Mouse (Mus musculus) midbrain, embryonic 16.5 days (tissue): ENCODE measurements around the gene Arhgap10. TPM values are rescaled to one million over a fixed set of nuclear protein-coding genes. Genes with fewer than 3 reads are reported as not detected.
"Not testable (repeated sequence)": the region's sequence is repeated elsewhere in the genome, so short reads cannot be mapped to it uniquely, and the experiment has no call there.

Source experiments
- ATAC-seq: fragments of 200-750 bp; cut with Nextera tagmentation; 2 replicates; pipeline ENCODE4 v1.8.0; 2017; ENCODE audit warnings: moderate TSS enrichment
- H3K27ac ChIP-seq: fragments of 300-500 bp; sonication (generic); 2 replicates; pipeline ENCODE4 v1.5.1; 2014; ENCODE audit warnings: mild to moderate bottlenecking, low read length, mixed read lengths
- H3K27me3 ChIP-seq: fragments of 300-500 bp; sonication (generic); 2 replicates; pipeline ENCODE4 v1.6.1; 2014; ENCODE audit warnings: low read depth, low read length, mixed read lengths; ENCODE audit not compliant: control insufficient read depth, insufficient read depth
- H3K36me3 ChIP-seq: fragments of 300-500 bp; sonication (generic); 2 replicates; pipeline ENCODE4 v1.6.1; 2014; ENCODE audit warnings: mild to moderate bottlenecking, low read length, moderate library complexity, mixed read lengths; ENCODE audit not compliant: control insufficient read depth, insufficient read depth
- H3K4me1 ChIP-seq: fragments of 300-500 bp; sonication (generic); 2 replicates; pipeline ENCODE4 v1.6.1; 2014; ENCODE audit warnings: mild to moderate bottlenecking, low read length, mixed read lengths; ENCODE audit not compliant: control insufficient read depth, insufficient read depth
- H3K4me2 ChIP-seq: fragments of 300-500 bp; sonication (generic); 2 replicates; pipeline ENCODE4 v1.6.1; 2014; ENCODE audit warnings: mild to moderate bottlenecking, low read length, mixed read lengths
- H3K4me3 ChIP-seq: fragments of 300-500 bp; sonication (generic); 2 replicates; pipeline ENCODE4 v1.5.1; 2014; ENCODE audit warnings: low read depth, mild to moderate bottlenecking, low read length, moderate library complexity, mixed read lengths
- H3K9ac ChIP-seq: fragments of 300-500 bp; sonication (generic); 2 replicates; pipeline ENCODE4 v1.6.1; 2014; ENCODE audit warnings: low read depth, low read length, mixed read lengths
- H3K9me3 ChIP-seq: fragments of 300-500 bp; sonication (generic); replicated peaks from 2 replicates; pipeline ENCODE4 v1.6.1; 2014; ENCODE audit warnings: mild to moderate bottlenecking, low read length, mixed read lengths; ENCODE audit not compliant: control insufficient read depth, poor library complexity, severe bottlenecking
- WGBS: fragments of 180-500 bp; shearing (Covaris S2); extraction: QIAGEN DNeasy Blood & Tissue Kit; methylation state at CpG from one replicate; pipeline ENCODE4 v1.1.7; 2014; 5-methylcytosine and 5-hydroxymethylcytosine counted together
- polyA plus RNA-seq: library from polyadenylated mRNA; unstranded; fragments of >200 nt; fragmentation: Nextera tagmentation; extraction: Ambion mirVana; gene quantifications from 2 replicates; pipeline ENCODE4 v1.2.1, GENCODE M21; 2015

The Arhgap10 gene
- polyA plus RNA-seq, 1 experiment from 2014 or later: 2.8 TPM

GRCm38 (mm10) chr8:77330304-77330703 is 187.4 kb downstream of the Arhgap10 start:
- no peak for ATAC-seq
- Histone ChIP-seq H3K4me1 (no peaks in the 10 kb centered on the region), H3K4me2 (no peak overlapping the region), H3K9me3 (no peaks in the 10 kb centered on the region), H3K4me3 (no peak overlapping the region), H3K36me3 (no peaks in the 10 kb centered on the region), H3K27ac (no peak overlapping the region), H3K27me3 (no peaks in the 10 kb centered on the region), H3K9ac (no peak overlapping the region)
- WGBS: 44% methylated on average over 9 of the region's 9 CpGs

GRCm38 (mm10) chr8:77329783-77330182 is 188.0 kb downstream of the Arhgap10 start:
- H3K9ac ChIP-seq: no peak overlapping the region
- H3K4me2 ChIP-seq: no peak overlapping the region
- no peak for ATAC-seq
- H3K27me3 ChIP-seq: no peaks in the 10 kb centered on the region
- no peaks in the 10 kb centered on the region for H3K4me1 ChIP-seq
- WGBS: 75% methylated on average over 4 of the region's 4 CpGs
- H3K27ac ChIP-seq: no peak overlapping the region
- H3K36me3 ChIP-seq: no peaks in the 10 kb centered on the region
- H3K9me3 ChIP-seq: no peaks in the 10 kb centered on the region
- no peak overlapping the region for H3K4me3 ChIP-seq

DNA sequence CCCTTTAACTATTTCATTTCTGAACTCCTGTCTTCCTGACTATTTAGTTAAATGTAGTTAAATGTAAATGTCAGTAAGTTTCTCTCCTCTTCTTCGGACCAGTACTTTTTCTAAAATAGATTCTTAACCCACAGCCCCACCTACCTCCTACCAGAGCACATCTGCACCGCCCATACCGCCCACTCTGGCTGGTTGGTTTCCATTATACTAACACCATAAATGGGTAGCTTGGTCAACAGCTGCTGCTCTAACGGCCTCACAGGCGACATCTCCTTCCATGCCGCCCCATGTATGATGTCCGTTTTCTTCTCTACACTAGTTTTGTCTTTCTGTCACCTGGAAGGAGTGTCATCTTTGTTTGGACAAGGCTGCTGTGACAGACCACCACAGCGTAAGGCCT is 189.3 kb downstream of the Arhgap10 start:
- H3K4me2 ChIP-seq: no peak overlapping the region
- no peaks in the 10 kb centered on the region for H3K36me3 ChIP-seq
- H3K27ac ChIP-seq: no peak overlapping the region
- 94% methylated on average over 8 of the region's 8 CpGs for WGBS
- ATAC-seq: no peak
- H3K4me1 ChIP-seq: no peaks in the 10 kb centered on the region
- H3K9ac ChIP-seq: no peak overlapping the region
- H3K9me3 ChIP-seq: no peaks in the 10 kb centered on the region
- H3K4me3 ChIP-seq: no peak overlapping the region
- no peaks in the 10 kb centered on the region for H3K27me3 ChIP-seq

DNA sequence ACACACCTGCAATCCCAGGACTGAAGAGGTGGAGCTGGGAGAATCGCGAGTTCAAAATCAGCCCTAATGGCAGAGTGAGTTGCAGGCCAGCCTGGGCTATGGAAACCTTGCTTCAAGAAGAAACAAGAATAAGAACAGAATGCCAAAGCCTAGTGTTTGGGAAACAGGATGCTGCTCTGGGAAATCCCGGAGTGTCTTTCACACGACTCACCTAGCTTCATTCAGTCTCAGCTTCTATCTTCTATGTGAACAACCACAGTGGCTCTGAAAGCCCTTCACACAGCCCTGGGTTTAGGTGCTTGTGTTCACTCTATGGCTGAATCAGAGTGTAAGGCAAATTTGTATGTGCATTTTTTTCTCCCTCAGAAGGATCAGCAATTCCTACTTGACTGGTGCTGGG is 190.4 kb downstream of the Arhgap10 start:
- Histone ChIP-seq H3K4me3 (no peak overlapping the region), H3K9ac (no peak overlapping the region), H3K27me3 (no peaks in the 10 kb centered on the region), H3K4me1 (no peaks in the 10 kb centered on the region), H3K27ac (no peak overlapping the region), H3K4me2 (no peak overlapping the region), H3K36me3 (no peaks in the 10 kb centered on the region), H3K9me3 (no peaks in the 10 kb centered on the region)
- 94% methylated on average over 4 of the region's 4 CpGs for WGBS
- no peak for ATAC-seq

- H3K27ac ChIP-seq, H3K4me1 ChIP-seq, H3K36me3 ChIP-seq, H3K9me3 ChIP-seq, H3K4me2 ChIP-seq, ATAC-seq, H3K4me3 ChIP-seq, H3K27me3 ChIP-seq, H3K9ac ChIP-seq: not testable (repeated sequence)
- 93% methylated on average over 6 of the region's 7 CpGs for WGBS
These were observed 195.0 kb downstream of the Arhgap10 start for GRCm38 (mm10) chr8:77322727-77323126.

- WGBS: 95% methylated on average over 4 of the region's 4 CpGs
- ATAC-seq: no peak
- H3K4me2 ChIP-seq: no peak overlapping the region
These were observed 195.9 kb downstream of the Arhgap10 start for GRCm38 (mm10) chr8:77321901-77322300.

GRCm38 (mm10) chr8:77318590-77318989 is 199.2 kb downstream of the Arhgap10 start:
- Histone ChIP-seq H3K36me3 (no peaks in the 10 kb centered on the region), H3K4me3 (no peak overlapping the region), H3K4me2 (no peak overlapping the region), H3K9ac (no peak overlapping the region), H3K9me3 (no peaks in the 10 kb centered on the region), H3K27me3 (no peaks in the 10 kb centered on the region), H3K27ac (no peak overlapping the region), H3K4me1 (no peaks in the 10 kb centered on the region)
- no peak for ATAC-seq
- 73% methylated on average over 9 of the region's 9 CpGs for WGBS

More at GRCm38 (mm10) chr8:77321901-77322300, 195.9 kb downstream of the Arhgap10 start:
- no peaks in the 10 kb centered on the region for H3K9me3 ChIP-seq
- no peak overlapping the region for H3K9ac ChIP-seq
- H3K4me3 ChIP-seq: no peak overlapping the region
- no peaks in the 10 kb centered on the region for H3K36me3 ChIP-seq
- H3K27me3 ChIP-seq: no peaks in the 10 kb centered on the region
- H3K4me1 ChIP-seq: no peaks in the 10 kb centered on the region
- no peak overlapping the region for H3K27ac ChIP-seq

DNA sequence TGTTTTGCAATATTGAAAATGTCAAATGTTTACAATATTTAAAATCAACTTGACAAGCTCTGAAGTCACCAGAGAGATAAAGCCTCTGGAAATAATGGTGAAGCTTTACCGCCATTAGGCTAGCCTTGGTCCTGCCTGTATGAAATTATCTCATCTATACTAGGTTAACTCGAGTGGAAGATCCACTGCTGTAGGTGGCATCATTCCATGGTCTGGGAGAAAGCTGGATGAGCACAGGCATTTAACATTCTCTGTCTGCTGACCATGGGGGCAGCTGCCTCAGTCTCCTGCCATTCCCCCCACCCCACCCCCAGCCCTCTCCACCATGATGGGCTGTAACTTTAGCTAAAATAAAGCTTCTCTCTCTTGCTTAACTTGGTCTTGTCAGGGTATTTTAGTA is 200.0 kb downstream of the Arhgap10 start:
- Histone ChIP-seq H3K9ac (no peak overlapping the region), H3K9me3 (no peaks in the 10 kb centered on the region), H3K27ac (no peak overlapping the region), H3K4me1 (no peaks in the 10 kb centered on the region), H3K27me3 (no peaks in the 10 kb centered on the region), H3K4me3 (no peak overlapping the region), H3K36me3 (no peaks in the 10 kb centered on the region), H3K4me2 (no peak overlapping the region)
- WGBS: 83% methylated on average over 2 of the region's 2 CpGs
- no peak for ATAC-seq

GRCm38 (mm10) chr8:77313003-77313402 is 204.8 kb downstream of the Arhgap10 start:
- H3K9ac ChIP-seq: no peak overlapping the region
- no peak overlapping the region for H3K4me3 ChIP-seq
- 68% methylated on average over 3 of the region's 3 CpGs for WGBS
- ATAC-seq: 0 out of 2 replicates have a peak, but pooled peaks have one; percentile 48
- H3K4me1 ChIP-seq: no peaks in the 10 kb centered on the region
- no peaks in the 10 kb centered on the region for H3K36me3 ChIP-seq
- no peak overlapping the region for H3K27ac ChIP-seq
- no peak overlapping the region for H3K4me2 ChIP-seq
- H3K9me3 ChIP-seq: no peaks in the 10 kb centered on the region
- no peaks in the 10 kb centered on the region for H3K27me3 ChIP-seq
